Mouse (Mus musculus) heart, embryonic 14.5 days (tissue): ENCODE measurements around the gene Dner. TPM values are rescaled to one million over a fixed set of nuclear protein-coding genes. Genes with fewer than 3 reads are reported as not detected.

ENCODE experiments used
- ATAC-seq: fragments of 200-750 bp; cut with Nextera tagmentation; 2 replicates; pipeline ENCODE4 v1.8.0; 2017; ENCODE audit warnings: low read depth, moderate TSS enrichment; ENCODE audit not compliant: insufficient number of reproducible peaks, insufficient read depth, low FRiP score
- H3K27ac ChIP-seq, 2 experiments: fragments of 200-500 bp in 1 of 2; fragments of 300-500 bp in 1 of 2; sonication (generic) in 1 of 2; replicated peaks in 1 of 2; 2 replicates each; pipeline ENCODE4 v1.5.1; 2012 to 2014; ENCODE audit warnings: low read depth in 2 of 2, low read length in 2 of 2, control low read depth in 1 of 2, mild to moderate bottlenecking in 1 of 2, mixed read lengths in 1 of 2; ENCODE audit not compliant: control insufficient read depth in 1 of 2, insufficient read depth in 1 of 2
- H3K27me3 ChIP-seq: fragments of 300-500 bp; sonication (generic); 2 replicates; pipeline ENCODE4 v1.6.1; 2014; ENCODE audit warnings: mild to moderate bottlenecking, low read length, control low read depth; ENCODE audit not compliant: control insufficient read depth, insufficient read depth
- H3K36me3 ChIP-seq: fragments of 300-500 bp; sonication (generic); 2 replicates; pipeline ENCODE4 v1.6.1; 2014; ENCODE audit warnings: mild to moderate bottlenecking, control low read depth, low read length, mixed read lengths; ENCODE audit not compliant: control insufficient read depth, insufficient read depth
- H3K4me1 ChIP-seq, 2 experiments: fragments of 200-500 bp in 1 of 2; fragments of 300-500 bp in 1 of 2; sonication (generic) in 1 of 2; 2 replicates each; pipeline ENCODE4 v1.6.1; 2012 to 2014; ENCODE audit warnings: low read length in 2 of 2, control low read depth in 1 of 2, mixed read lengths in 1 of 2; ENCODE audit not compliant: control insufficient read depth in 2 of 2, insufficient read depth in 2 of 2
- H3K4me2 ChIP-seq: fragments of 300-500 bp; sonication (generic); 2 replicates; pipeline ENCODE4 v1.6.1; 2014; ENCODE audit warnings: mild to moderate bottlenecking, low read length
- H3K4me3 ChIP-seq, 2 experiments: fragments of 200-500 bp in 1 of 2; fragments of 300-500 bp in 1 of 2; sonication (generic) in 1 of 2; 2 replicates each; pipeline ENCODE4 v1.5.1; 2012 to 2014; ENCODE audit warnings: low read length in 2 of 2, mild to moderate bottlenecking in 2 of 2, control low read depth in 1 of 2, low read depth in 1 of 2, moderate library complexity in 1 of 2; ENCODE audit not compliant: control insufficient read depth in 1 of 2, insufficient read depth in 1 of 2
- H3K9ac ChIP-seq: fragments of 300-500 bp; sonication (generic); 2 replicates; pipeline ENCODE4 v1.6.1; 2014; ENCODE audit warnings: mild to moderate bottlenecking, low read length
- H3K9me3 ChIP-seq: fragments of 300-500 bp; sonication (generic); 2 replicates; pipeline ENCODE4 v1.6.1; 2016; ENCODE audit warnings: low read length, control low read depth; ENCODE audit not compliant: control insufficient read depth
- WGBS: fragments of 180-500 bp; shearing (Covaris S2); extraction: QIAGEN DNeasy Blood & Tissue Kit; methylation state at CpG from one replicate; pipeline ENCODE4 v1.1.7; 2014; 5-methylcytosine and 5-hydroxymethylcytosine counted together
- polyA plus RNA-seq: library from polyadenylated mRNA; unstranded; fragments of >200 nt; fragmentation: Nextera tagmentation; extraction: Ambion mirVana; gene quantifications from 2 replicates; pipeline ENCODE4 v1.2.1, GENCODE M21; 2014

The Dner gene
- polyA plus RNA-seq, 1 experiment from 2014 or later = 0.85 TPM

GRCm38 (mm10) chr1:84677910-84678309 lies 18.1 kb downstream of the Dner start:
- Histone ChIP-seq H3K9me3 (no peaks in the 10 kb centered on the region), H3K27ac (no peak overlapping the region), H3K4me3 (no peak overlapping the region), H3K36me3 (no peaks in the 10 kb centered on the region), H3K4me2 (no peak overlapping the region), H3K4me1 (no peaks in the 10 kb centered on the region), H3K27me3 (no peaks in the 10 kb centered on the region), H3K9ac (no peak overlapping the region)
- no peak for ATAC-seq
- 54% methylated on average over 4 of the region's 4 CpGs for WGBS

GRCm38 (mm10) chr1:84668100-84668846 lies 27.7 kb downstream of the Dner start:
- no peak overlapping the region for H3K9ac ChIP-seq
- ATAC-seq = no peak
- H3K9me3 ChIP-seq = no peaks in the 10 kb centered on the region
- no peak overlapping the region for H3K4me2 ChIP-seq
- no peak overlapping the region for H3K4me3 ChIP-seq
- H3K27ac ChIP-seq = no peak overlapping the region
- WGBS = 80% methylated on average over 7 of the region's 7 CpGs
- H3K36me3 ChIP-seq = no peaks in the 10 kb centered on the region
- H3K4me1 ChIP-seq = no peaks in the 10 kb centered on the region
- no peaks in the 10 kb centered on the region for H3K27me3 ChIP-seq

GRCm38 (mm10) chr1:84667660-84668059 lies 28.4 kb downstream of the Dner start:
- no peaks in the 10 kb centered on the region for H3K27me3 ChIP-seq

GRCm38 (mm10) chr1:84664377-84665118 lies 31.5 kb downstream of the Dner start:
- Histone ChIP-seq H3K27ac (no peak overlapping the region), H3K4me2 (no peak overlapping the region), H3K36me3 (no peaks in the 10 kb centered on the region), H3K4me1 (no peaks in the 10 kb centered on the region), H3K9me3 (no peaks in the 10 kb centered on the region), H3K4me3 (no peak overlapping the region), H3K9ac (no peak overlapping the region), H3K27me3 (no peaks in the 10 kb centered on the region)
- 58% methylated on average over 4 of the region's 4 CpGs for WGBS
- no peak for ATAC-seq

More at GRCm38 (mm10) chr1:84667660-84668059, 28.4 kb downstream of the Dner start:
- ATAC-seq = no peak
- no peak overlapping the region for H3K9ac ChIP-seq
- H3K27ac ChIP-seq = no peak overlapping the region
- H3K4me3 ChIP-seq = no peak overlapping the region
- H3K36me3 ChIP-seq = no peaks in the 10 kb centered on the region
- 71% methylated on average over 4 of the region's 4 CpGs for WGBS
- no peak overlapping the region for H3K4me2 ChIP-seq
- no peaks in the 10 kb centered on the region for H3K4me1 ChIP-seq
- no peaks in the 10 kb centered on the region for H3K9me3 ChIP-seq

GRCm38 (mm10) chr1:84646781-84647180 lies 49.2 kb downstream of the Dner start:
- H3K4me2 ChIP-seq = no peak overlapping the region
- no peaks in the 10 kb centered on the region for H3K27me3 ChIP-seq
- no peaks in the 10 kb centered on the region for H3K4me1 ChIP-seq
- H3K9me3 ChIP-seq = no peaks in the 10 kb centered on the region
- ATAC-seq = no peak
- H3K9ac ChIP-seq = no peak overlapping the region
- no peaks in the 10 kb centered on the region for H3K36me3 ChIP-seq
- WGBS = 39% methylated on average over 2 of the region's 2 CpGs
- no peak overlapping the region for H3K27ac ChIP-seq
- no peak overlapping the region for H3K4me3 ChIP-seq

- no peak overlapping the region for H3K27ac ChIP-seq
- H3K4me3 ChIP-seq = no peak overlapping the region
- H3K4me1 ChIP-seq = no peaks in the 10 kb centered on the region
- no peaks in the 10 kb centered on the region for H3K36me3 ChIP-seq
- WGBS = 59% methylated on average over 4 of the region's 4 CpGs
- no peak for ATAC-seq
- no peaks in the 10 kb centered on the region for H3K27me3 ChIP-seq
- H3K9me3 ChIP-seq = no peaks in the 10 kb centered on the region
- no peak overlapping the region for H3K9ac ChIP-seq
- no peak overlapping the region for H3K4me2 ChIP-seq
Measured at GRCm38 (mm10) chr1:84640463-84640862, 55.6 kb downstream of the Dner start.

GRCm38 (mm10) chr1:84636890-84637289 lies 59.1 kb downstream of the Dner start:
- no peak for ATAC-seq

More at GRCm38 (mm10) chr1:84636890-84637289, 59.1 kb downstream of the Dner start:
- Histone ChIP-seq H3K27me3 (no peaks in the 10 kb centered on the region), H3K4me1 (no peaks in the 10 kb centered on the region), H3K4me3 (no peak overlapping the region), H3K9me3 (no peaks in the 10 kb centered on the region), H3K9ac (no peak overlapping the region), H3K4me2 (no peak overlapping the region), H3K36me3 (no peaks in the 10 kb centered on the region), H3K27ac (no peak overlapping the region)
- WGBS = 47% methylated on average over 6 of the region's 6 CpGs
